Mouse (Mus musculus): ENCODE results near the gene Ghitm. TPM values are rescaled to one million over a fixed set of nuclear protein-coding genes. Genes with fewer than 3 reads are reported as not detected.

Gene Ghitm
- polyA plus RNA-seq, 1 experiment = 312 TPM

GRCm38 (mm10) chr14:37136110-37136509, 1.0 kb upstream of the Ghitm start:
- TF ChIP-seq CTCF (IDR thresholded peaks at IDR 0.05; ENCODE audit: extremely low read depth, insufficient read depth, low read length) (no peak), POLR2A (IDR thresholded peaks at IDR 0.05; ENCODE audit: extremely low read depth, insufficient read depth, low read length) (no peak)
- peak overlapping the region; percentile 47; the same call in 1 of the 2 replicates for H3K4me3 ChIP-seq (ENCODE audit: insufficient read depth, low read length)
- H3K4me1 ChIP-seq (ENCODE audit: control insufficient read depth, insufficient read depth, low read length) = no peaks in the 10 kb centered on the region
- H3K27ac ChIP-seq (ENCODE audit: insufficient read depth, low read length) = no peak overlapping the region

DNA sequence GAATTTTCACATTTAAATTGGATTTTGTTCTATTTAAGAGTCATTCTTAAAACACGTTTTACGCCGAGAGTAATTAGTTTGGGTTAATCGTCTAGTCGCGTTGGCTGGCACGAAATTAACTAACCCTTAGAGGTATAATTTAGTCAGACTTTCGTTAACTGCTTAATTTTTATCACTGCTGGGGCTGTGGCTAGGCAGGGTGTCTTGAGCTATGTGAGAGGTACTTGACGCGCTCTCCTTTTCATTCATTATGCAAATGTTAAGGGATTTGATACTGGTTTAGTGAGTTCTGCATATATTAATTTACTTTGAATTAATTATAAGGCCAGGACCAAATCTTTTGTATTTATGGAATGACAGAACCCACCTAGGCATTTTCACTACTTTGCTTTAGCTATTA, 599 bp upstream of the Ghitm start:
- H3K4me3 ChIP-seq (ENCODE audit: insufficient read depth, low read length) = peak overlapping the region; percentile 47
- H3K27ac ChIP-seq (ENCODE audit: insufficient read depth, low read length) = no peak overlapping the region
- TF ChIP-seq POLR2A (IDR thresholded peaks at IDR 0.05; ENCODE audit: extremely low read depth, insufficient read depth, low read length) (no peak), CTCF (IDR thresholded peaks at IDR 0.05; ENCODE audit: extremely low read depth, insufficient read depth, low read length) (no peak)
- no peaks in the 10 kb centered on the region for H3K4me1 ChIP-seq (ENCODE audit: control insufficient read depth, insufficient read depth, low read length)

GRCm38 (mm10) chr14:37134304-37135126, 557 bp downstream of the Ghitm start:
- H3K4me1 ChIP-seq (ENCODE audit: control insufficient read depth, insufficient read depth, low read length) = no peaks in the 10 kb centered on the region
- peak overlapping the region; percentile 39 for H3K27ac ChIP-seq (ENCODE audit: insufficient read depth, low read length)
- TF ChIP-seq CTCF (IDR thresholded peaks at IDR 0.05; ENCODE audit: extremely low read depth, insufficient read depth, low read length) (no peak), POLR2A (IDR thresholded peaks at IDR 0.05; ENCODE audit: extremely low read depth, insufficient read depth, low read length) (no peak)
- H3K4me3 ChIP-seq (ENCODE audit: insufficient read depth, low read length) = peak overlapping the region; percentile 47

DNA sequence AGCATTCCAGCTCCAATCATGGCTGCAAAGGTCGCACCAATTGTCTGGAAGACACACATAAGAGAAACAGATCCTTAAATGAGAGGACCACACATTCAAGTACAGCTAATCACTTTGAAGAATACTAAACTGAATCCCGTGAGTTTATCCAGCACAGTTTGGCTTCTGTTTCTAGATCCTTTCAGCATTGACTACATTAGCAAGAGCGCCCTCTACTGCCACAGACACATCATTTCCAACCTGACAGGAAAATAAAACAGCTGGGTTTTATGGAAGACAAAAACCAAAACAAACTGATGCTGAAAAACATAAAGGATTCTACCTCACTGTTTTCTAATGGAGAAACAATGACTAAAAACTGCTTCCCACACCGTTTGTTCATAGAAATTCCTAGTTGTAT, 7.4 kb downstream of the Ghitm start:
- peak; percentile 54; the same call in 1 of the 2 replicates for TF ChIP-seq CTCF (IDR thresholded peaks at IDR 0.05; ENCODE audit: extremely low read depth, insufficient read depth, low read length)
- no peak for TF ChIP-seq POLR2A (IDR thresholded peaks at IDR 0.05; ENCODE audit: extremely low read depth, insufficient read depth, low read length)

GRCm38 (mm10) chr14:37119233-37119632, 15.8 kb downstream of the Ghitm start:
- H3K4me3 ChIP-seq (ENCODE audit: insufficient read depth, low read length) = no peak overlapping the region
- TF ChIP-seq CTCF (IDR thresholded peaks at IDR 0.05; ENCODE audit: extremely low read depth, insufficient read depth, low read length) = no peak
- TF ChIP-seq POLR2A (IDR thresholded peaks at IDR 0.05; ENCODE audit: extremely low read depth, insufficient read depth, low read length) = no peak

More for the DNA sequence above, 7.4 kb downstream of the Ghitm start:
- Histone ChIP-seq H3K4me1 (ENCODE audit: control insufficient read depth, insufficient read depth, low read length) (no peaks in the 10 kb centered on the region), H3K27ac (ENCODE audit: insufficient read depth, low read length) (no peak overlapping the region), H3K4me3 (ENCODE audit: insufficient read depth, low read length) (no peak overlapping the region)

GRCm38 (mm10) chr14:37113922-37114321, 21.1 kb downstream of the Ghitm start, which contains the start of gene 2610528A11Rik:
TSS of gene 2610528A11Rik (minus strand) at chr14:37114022.
- H3K4me1 ChIP-seq (ENCODE audit: control insufficient read depth, insufficient read depth, low read length) = no peaks in the 10 kb centered on the region
- H3K4me3 ChIP-seq (ENCODE audit: insufficient read depth, low read length) = no peak within 1 kb of the TSS
- no peak within 1 kb of the TSS for H3K27ac ChIP-seq (ENCODE audit: insufficient read depth, low read length)
- TF ChIP-seq CTCF (IDR thresholded peaks at IDR 0.05; ENCODE audit: extremely low read depth, insufficient read depth, low read length) = no peak
- no peak for TF ChIP-seq POLR2A (IDR thresholded peaks at IDR 0.05; ENCODE audit: extremely low read depth, insufficient read depth, low read length)

More at GRCm38 (mm10) chr14:37119233-37119632, 15.8 kb downstream of the Ghitm start:
- Histone ChIP-seq H3K4me1 (ENCODE audit: control insufficient read depth, insufficient read depth, low read length) (no peaks in the 10 kb centered on the region), H3K27ac (ENCODE audit: insufficient read depth, low read length) (no peak overlapping the region)

DNA sequence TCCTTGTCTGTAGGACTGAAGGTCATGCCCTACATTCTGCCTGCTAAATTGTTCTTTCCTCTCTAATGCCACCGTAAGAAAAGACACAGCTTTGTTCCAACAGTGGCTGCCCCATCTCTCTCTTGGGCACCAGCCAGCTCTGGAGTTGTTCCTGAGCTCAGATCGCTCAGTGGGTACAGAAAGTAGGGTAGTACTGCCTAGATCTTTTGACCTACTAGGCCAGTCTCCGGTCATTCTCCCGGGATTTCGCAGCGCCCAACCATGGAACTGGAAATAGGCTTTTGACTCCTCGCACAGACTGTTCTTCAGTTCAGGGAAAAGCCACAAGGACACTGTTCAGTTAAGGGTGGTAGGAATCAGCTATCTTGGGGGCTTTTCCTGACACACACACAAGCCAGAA, 22.1 kb downstream of the Ghitm start:
- Histone ChIP-seq H3K4me3 (ENCODE audit: insufficient read depth, low read length) (no peak overlapping the region), H3K4me1 (ENCODE audit: control insufficient read depth, insufficient read depth, low read length) (no peaks in the 10 kb centered on the region), H3K27ac (ENCODE audit: insufficient read depth, low read length) (no peak overlapping the region)
- TF ChIP-seq POLR2A (IDR thresholded peaks at IDR 0.05; ENCODE audit: extremely low read depth, insufficient read depth, low read length) (no peak), CTCF (IDR thresholded peaks at IDR 0.05; ENCODE audit: extremely low read depth, insufficient read depth, low read length) (no peak)

DNA sequence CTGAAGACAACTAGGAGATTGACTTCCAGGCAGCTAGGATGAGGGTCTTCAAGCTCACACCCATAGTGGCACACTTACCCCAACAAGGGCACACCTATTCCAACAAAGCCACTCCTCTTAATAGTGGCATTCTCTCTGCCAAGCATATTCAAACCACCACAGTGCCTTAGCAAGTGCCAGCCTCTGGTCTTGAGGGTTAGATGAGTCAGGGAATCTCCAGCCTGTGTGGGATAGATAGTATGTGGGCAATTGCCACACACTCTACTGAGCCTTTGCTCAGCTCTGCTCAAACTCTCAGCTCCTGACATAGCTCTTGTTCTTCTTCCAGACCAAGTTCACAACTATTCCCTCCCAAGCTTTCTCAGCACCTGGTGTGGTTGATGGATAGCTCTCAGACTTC, 23.7 kb downstream of the Ghitm start:
- no peak overlapping the region for H3K4me3 ChIP-seq (ENCODE audit: insufficient read depth, low read length)
- H3K27ac ChIP-seq (ENCODE audit: insufficient read depth, low read length) = no peak overlapping the region
- H3K4me1 ChIP-seq (ENCODE audit: control insufficient read depth, insufficient read depth, low read length) = no peaks in the 10 kb centered on the region
- no peak for TF ChIP-seq CTCF (IDR thresholded peaks at IDR 0.05; ENCODE audit: extremely low read depth, insufficient read depth, low read length)
- no peak for TF ChIP-seq POLR2A (IDR thresholded peaks at IDR 0.05; ENCODE audit: extremely low read depth, insufficient read depth, low read length)

GRCm38 (mm10) chr14:37110456-37110855, 24.6 kb downstream of the Ghitm start:
- H3K4me1 ChIP-seq (ENCODE audit: control insufficient read depth, insufficient read depth, low read length) = no peaks in the 10 kb centered on the region
- TF ChIP-seq CTCF (IDR thresholded peaks at IDR 0.05; ENCODE audit: extremely low read depth, insufficient read depth, low read length) = no peak
- TF ChIP-seq POLR2A (IDR thresholded peaks at IDR 0.05; ENCODE audit: extremely low read depth, insufficient read depth, low read length) = no peak
- no peak overlapping the region for H3K4me3 ChIP-seq (ENCODE audit: insufficient read depth, low read length)
- no peak overlapping the region for H3K27ac ChIP-seq (ENCODE audit: insufficient read depth, low read length)

DNA sequence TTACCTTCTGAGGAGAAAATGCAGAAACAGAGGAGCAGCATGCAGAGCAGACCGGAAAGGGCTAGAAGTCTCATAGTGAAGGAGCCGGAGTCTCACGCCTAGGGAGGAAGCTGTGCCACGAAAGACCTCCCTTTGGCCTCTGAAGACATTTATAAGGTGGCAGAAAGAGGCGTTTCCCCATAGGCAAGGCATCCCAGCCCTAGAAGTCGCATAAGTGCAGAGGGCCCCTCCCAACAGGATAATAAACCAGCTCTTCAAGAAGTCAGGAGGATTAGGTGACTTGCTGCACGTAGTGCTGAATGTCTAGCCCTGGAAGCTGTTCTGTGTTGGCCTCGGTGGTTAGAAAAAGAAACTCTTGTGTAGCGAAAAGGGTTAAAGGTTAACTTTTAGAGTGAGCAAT, 25.1 kb downstream of the Ghitm start:
- Histone ChIP-seq H3K4me3 (ENCODE audit: insufficient read depth, low read length) (no peak overlapping the region), H3K27ac (ENCODE audit: insufficient read depth, low read length) (no peak overlapping the region), H3K4me1 (ENCODE audit: control insufficient read depth, insufficient read depth, low read length) (no peaks in the 10 kb centered on the region)
- TF ChIP-seq POLR2A (IDR thresholded peaks at IDR 0.05; ENCODE audit: extremely low read depth, insufficient read depth, low read length) = no peak
- no peak for TF ChIP-seq CTCF (IDR thresholded peaks at IDR 0.05; ENCODE audit: extremely low read depth, insufficient read depth, low read length)

Data from cortical plate, adult 2 months (tissue).